23 mouse cellular contexts compared by ENCODE assay signal in the genomic region with DNA sequence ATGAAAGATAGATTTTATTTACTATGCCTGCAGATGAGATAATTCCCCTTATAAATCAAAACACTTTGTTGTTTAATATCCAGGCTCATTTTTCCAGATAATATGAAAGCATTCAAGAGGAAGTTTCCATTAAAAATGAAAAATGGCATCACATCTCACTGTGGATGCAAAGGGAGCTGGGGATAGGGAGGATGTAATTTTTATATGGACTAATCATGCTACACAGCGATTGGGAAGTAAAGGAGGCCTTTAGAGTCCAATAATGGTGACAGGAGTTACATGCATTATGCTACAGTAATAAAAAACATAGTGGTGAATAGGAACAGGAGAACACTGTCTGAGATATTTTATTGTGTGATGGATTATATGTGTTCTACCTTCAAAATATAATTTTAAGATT.
DNase-seq lines count a peak whose midpoint lies in the region; ATAC-seq lines count a peak whose summit lies in the region.
"Had no signal": no experiment of that assay in that cellular context is flagged by ENCODE, and none has a peak within 500 bp of the region (broad histone marks: within the 10 kb centered on the region; RNA-seq: fewer than 3 reads in every experiment).

No protein-coding gene starts in this region.

- no peaks in the 10 kb centered on the region for H3K9me3 ChIP-seq in hindbrain, embryonic 16.5 days (ENCODE audit: control insufficient read depth, low read length)
- H3K9me3 ChIP-seq in hindbrain, embryonic 14.5 days (ENCODE audit: control insufficient read depth, low read length) = no peaks in the 10 kb centered on the region
- H3K9me3 ChIP-seq in midbrain, embryonic 11.5 days (ENCODE audit: control insufficient read depth, low read length) = no peaks in the 10 kb centered on the region
- no peaks in the 10 kb centered on the region for H3K9me3 ChIP-seq in midbrain, embryonic 15.5 days
- no peaks in the 10 kb centered on the region for H3K9me3 ChIP-seq in neural tube, embryonic 14.5 days (ENCODE audit: control insufficient read depth, low read length)
- H3K9me3 ChIP-seq in neural tube, embryonic 15.5 days (replicated peaks) = no peaks in the 10 kb centered on the region
- no peaks in the 10 kb centered on the region for H3K9me3 ChIP-seq in intestine, embryonic 16.5 days (ENCODE audit: control insufficient read depth, low read length)
- H3K9me3 ChIP-seq: embryonic facial prominence, embryonic 13.5 days; embryonic facial prominence, embryonic 15.5 days; forebrain, embryonic 10.5 days; forebrain, embryonic 12.5 days had no signal

- peak; percentile 52 for ATAC-seq in hindbrain, embryonic 16.5 days
- ATAC-seq in hindbrain, embryonic 14.5 days (ENCODE audit: low FRiP score) = no peak
- no peak for ATAC-seq in midbrain, embryonic 11.5 days (ENCODE audit: low FRiP score)
- no peak for ATAC-seq in midbrain, embryonic 15.5 days (replicated peaks)
- ATAC-seq in neural tube, embryonic 14.5 days (ENCODE audit: low read depth) = peak; percentile 81
- peak; percentile 67 for ATAC-seq in neural tube, embryonic 15.5 days (ENCODE audit: low FRiP score)
- no peak for ATAC-seq in intestine, embryonic 16.5 days
- ATAC-seq: forebrain, embryonic 14.5 days had no signal

- no peak overlapping the region for H3K4me3 ChIP-seq in hindbrain, embryonic 16.5 days (ENCODE audit: low read length)
- H3K4me3 ChIP-seq in hindbrain, embryonic 14.5 days (replicated peaks; ENCODE audit: low read length) = no peak overlapping the region
- no peak overlapping the region for H3K4me3 ChIP-seq in midbrain, embryonic 11.5 days (ENCODE audit: low read depth, low read length)
- H3K4me3 ChIP-seq in midbrain, embryonic 15.5 days = no peak overlapping the region
- no peak overlapping the region for H3K4me3 ChIP-seq in neural tube, embryonic 14.5 days (ENCODE audit: low read depth, low read length)
- H3K4me3 ChIP-seq in neural tube, embryonic 15.5 days (replicated peaks) = no peak overlapping the region
- H3K4me3 ChIP-seq in intestine, embryonic 16.5 days (ENCODE audit: low read length) = no peak overlapping the region
- H3K4me3 ChIP-seq: embryonic facial prominence, embryonic 13.5 days; embryonic facial prominence, embryonic 15.5 days; erythroblast, embryonic 14.5 days; forebrain, embryonic 10.5 days; forebrain, embryonic 12.5 days had no signal

- H3K36me3 ChIP-seq in hindbrain, embryonic 16.5 days (ENCODE audit: control insufficient read depth, insufficient read depth, low read length) = no peaks in the 10 kb centered on the region
- no peaks in the 10 kb centered on the region for H3K36me3 ChIP-seq in hindbrain, embryonic 14.5 days (replicated peaks; ENCODE audit: control insufficient read depth, insufficient read depth)
- no peaks in the 10 kb centered on the region for H3K36me3 ChIP-seq in midbrain, embryonic 11.5 days (ENCODE audit: control insufficient read depth, insufficient read depth, low read length)
- H3K36me3 ChIP-seq in midbrain, embryonic 15.5 days (replicated peaks) = no peaks in the 10 kb centered on the region
- H3K36me3 ChIP-seq in neural tube, embryonic 14.5 days (ENCODE audit: control insufficient read depth, insufficient read depth, low read length) = no peaks in the 10 kb centered on the region
- no peaks in the 10 kb centered on the region for H3K36me3 ChIP-seq in neural tube, embryonic 15.5 days
- no peaks in the 10 kb centered on the region for H3K36me3 ChIP-seq in intestine, embryonic 16.5 days (ENCODE audit: control insufficient read depth, insufficient read depth, low read length)
- H3K36me3 ChIP-seq: embryonic facial prominence, embryonic 13.5 days; embryonic facial prominence, embryonic 15.5 days; forebrain, embryonic 10.5 days; forebrain, embryonic 12.5 days had no signal

- H3K4me1 ChIP-seq in hindbrain, embryonic 16.5 days (ENCODE audit: control insufficient read depth, insufficient read depth, low read depth, low read length) = no peaks in the 10 kb centered on the region
- no peaks in the 10 kb centered on the region for H3K4me1 ChIP-seq in hindbrain, embryonic 14.5 days (replicated peaks; ENCODE audit: control insufficient read depth, insufficient read depth, low read length)
- H3K4me1 ChIP-seq in midbrain, embryonic 11.5 days (ENCODE audit: control insufficient read depth, insufficient read depth, low read length) = no peaks in the 10 kb centered on the region
- no peaks in the 10 kb centered on the region for H3K4me1 ChIP-seq in midbrain, embryonic 15.5 days
- H3K4me1 ChIP-seq in neural tube, embryonic 14.5 days (ENCODE audit: control insufficient read depth, insufficient read depth, low read length) = peaks cover 4% of the 10 kb centered on the region; the same call in 1 of the 2 replicates
- H3K4me1 ChIP-seq in neural tube, embryonic 15.5 days = peaks cover 6% of the 10 kb centered on the region
- H3K4me1 ChIP-seq in intestine, embryonic 16.5 days (ENCODE audit: control insufficient read depth, insufficient read depth, low read length) = no peaks in the 10 kb centered on the region
- H3K4me1 ChIP-seq: embryonic facial prominence, embryonic 13.5 days; embryonic facial prominence, embryonic 15.5 days; forebrain, embryonic 10.5 days; forebrain, embryonic 12.5 days had no signal

- no peak overlapping the region for H3K27ac ChIP-seq in hindbrain, embryonic 16.5 days (ENCODE audit: low read depth, low read length)
- H3K27ac ChIP-seq in hindbrain, embryonic 14.5 days = no peak overlapping the region
- H3K27ac ChIP-seq in midbrain, embryonic 11.5 days (ENCODE audit: low read depth, low read length) = no peak overlapping the region
- H3K27ac ChIP-seq in midbrain, embryonic 15.5 days = no peak overlapping the region
- no peak overlapping the region for H3K27ac ChIP-seq in neural tube, embryonic 14.5 days (ENCODE audit: low read depth, low read length)
- no peak overlapping the region for H3K27ac ChIP-seq in neural tube, embryonic 15.5 days (replicated peaks)
- H3K27ac ChIP-seq in intestine, embryonic 16.5 days (ENCODE audit: low read length) = no peak overlapping the region
- H3K27ac ChIP-seq: embryonic facial prominence, embryonic 13.5 days; embryonic facial prominence, embryonic 15.5 days; forebrain, embryonic 10.5 days; forebrain, embryonic 12.5 days had no signal

- 64% methylated on average over 1 of the region's 1 CpGs for WGBS in hindbrain, embryonic 16.5 days
- WGBS in hindbrain, embryonic 14.5 days = 67% methylated on average over 1 of the region's 1 CpGs
- 80% methylated on average over 1 of the region's 1 CpGs for WGBS in midbrain, embryonic 11.5 days
- WGBS in midbrain, embryonic 15.5 days = 83% methylated on average over 1 of the region's 1 CpGs
- WGBS in neural tube, embryonic 14.5 days = 49% methylated on average over 1 of the region's 1 CpGs
- WGBS in neural tube, embryonic 15.5 days = 36% methylated on average over 1 of the region's 1 CpGs
- WGBS in intestine, embryonic 16.5 days = 70% methylated on average over 1 of the region's 1 CpGs

- DNase-seq in hindbrain, embryonic 14.5 days (ENCODE audit: low spot score) = no peak
- peak; percentile 35 for DNase-seq in midbrain, embryonic 11.5 days (ENCODE audit: low spot score, missing footprints)
- DNase-seq: adrenal gland, adult 2 months; adrenal gland, postnatal 10 days; adrenal gland, postnatal 25 days; cerebellum, adult 11 months; cerebellum, adult 18-20 months; cerebellum, adult 8-10 months; cerebellum, adult 9-11 months; cerebellum, postnatal 14 days; cerebellum, postnatal 36 days; embryo, embryonic 11 days had no signal

- no peak overlapping the region for H3K9ac ChIP-seq in hindbrain, embryonic 16.5 days (ENCODE audit: low read depth, low read length)
- H3K9ac ChIP-seq in hindbrain, embryonic 14.5 days = no peak overlapping the region
- H3K9ac ChIP-seq in midbrain, embryonic 11.5 days (ENCODE audit: low read length) = no peak overlapping the region
- no peak overlapping the region for H3K9ac ChIP-seq in midbrain, embryonic 15.5 days
- H3K9ac ChIP-seq in neural tube, embryonic 14.5 days (replicated peaks; ENCODE audit: low read depth, low read length) = no peak overlapping the region
- H3K9ac ChIP-seq in neural tube, embryonic 15.5 days (replicated peaks) = no peak overlapping the region
- H3K9ac ChIP-seq in intestine, embryonic 16.5 days (ENCODE audit: low read depth, low read length) = no peak overlapping the region
- H3K9ac ChIP-seq: embryonic facial prominence, embryonic 13.5 days; embryonic facial prominence, embryonic 15.5 days; forebrain, embryonic 12.5 days had no signal

- H3K4me2 ChIP-seq in hindbrain, embryonic 16.5 days (ENCODE audit: low read length) = no peak overlapping the region
- H3K4me2 ChIP-seq in hindbrain, embryonic 14.5 days (replicated peaks) = no peak overlapping the region
- no peak overlapping the region for H3K4me2 ChIP-seq in midbrain, embryonic 11.5 days
- no peak overlapping the region for H3K4me2 ChIP-seq in midbrain, embryonic 15.5 days
- no peak overlapping the region for H3K4me2 ChIP-seq in neural tube, embryonic 14.5 days (ENCODE audit: low read depth, low read length)
- no peak overlapping the region for H3K4me2 ChIP-seq in neural tube, embryonic 15.5 days
- no peak overlapping the region for H3K4me2 ChIP-seq in intestine, embryonic 16.5 days (ENCODE audit: low read depth, low read length)
- H3K4me2 ChIP-seq: embryonic facial prominence, embryonic 13.5 days; embryonic facial prominence, embryonic 15.5 days; forebrain, embryonic 12.5 days had no signal

- no peaks in the 10 kb centered on the region for H3K27me3 ChIP-seq in hindbrain, embryonic 16.5 days (replicated peaks; ENCODE audit: control insufficient read depth, insufficient read depth, low read length)
- H3K27me3 ChIP-seq in hindbrain, embryonic 14.5 days (ENCODE audit: control insufficient read depth, insufficient read depth, low read length) = no peaks in the 10 kb centered on the region
- no peaks in the 10 kb centered on the region for H3K27me3 ChIP-seq in midbrain, embryonic 11.5 days (ENCODE audit: control insufficient read depth, insufficient read depth, low read length)
- no peaks in the 10 kb centered on the region for H3K27me3 ChIP-seq in midbrain, embryonic 15.5 days (replicated peaks)
- H3K27me3 ChIP-seq in neural tube, embryonic 14.5 days (ENCODE audit: control insufficient read depth, insufficient read depth, low read length) = no peaks in the 10 kb centered on the region
- no peaks in the 10 kb centered on the region for H3K27me3 ChIP-seq in neural tube, embryonic 15.5 days (replicated peaks)
- H3K27me3 ChIP-seq in intestine, embryonic 16.5 days (replicated peaks; ENCODE audit: control insufficient read depth, insufficient read depth, low read length) = no peaks in the 10 kb centered on the region
- H3K27me3 ChIP-seq: embryonic facial prominence, embryonic 13.5 days; embryonic facial prominence, embryonic 15.5 days; forebrain, embryonic 12.5 days had no signal

Comparison
In these comparisons a context has a peak if more than half of its experiments do, and no peak if none do; other contexts are left out.
1. ATAC-seq: peak in hindbrain, embryonic 16.5 days (single experiment), neural tube, embryonic 14.5 days (single experiment) and neural tube, embryonic 15.5 days (single experiment); none in hindbrain, embryonic 14.5 days (single experiment), midbrain, embryonic 11.5 days (single experiment), midbrain, embryonic 15.5 days (single experiment) and intestine, embryonic 16.5 days (single experiment).